Mouse (Mus musculus) neural tube, embryonic 14.5 days (tissue): ENCODE data around the gene Lpin3. TPM values are rescaled to one million over a fixed set of nuclear protein-coding genes. Genes with fewer than 3 reads are reported as not detected.

ENCODE experiments used
- ATAC-seq: fragments of 200-750 bp; cut with Nextera tagmentation; 2 replicates; pipeline ENCODE4 v1.8.0; 2017; ENCODE audit warnings: low read depth, mild to moderate bottlenecking, moderate TSS enrichment, moderate library complexity
- H3K27ac ChIP-seq: fragments of 300-500 bp; sonication (generic); 2 replicates; pipeline ENCODE4 v1.5.1; 2014; ENCODE audit warnings: low read depth, mild to moderate bottlenecking, control low read depth, low read length, moderate library complexity, mixed read lengths
- H3K27me3 ChIP-seq: fragments of 300-500 bp; sonication (generic); 2 replicates; pipeline ENCODE4 v1.6.1; 2014; ENCODE audit warnings: low read length; ENCODE audit not compliant: control insufficient read depth, insufficient read depth
- H3K36me3 ChIP-seq: fragments of 300-500 bp; sonication (generic); 2 replicates; pipeline ENCODE4 v1.6.1; 2014; ENCODE audit warnings: low read length, mixed read lengths; ENCODE audit not compliant: control insufficient read depth, insufficient read depth
- H3K4me1 ChIP-seq: fragments of 300-500 bp; sonication (generic); 2 replicates; pipeline ENCODE4 v1.6.1; 2014; ENCODE audit warnings: low read length; ENCODE audit not compliant: control insufficient read depth, insufficient read depth
- H3K4me2 ChIP-seq: fragments of 300-500 bp; sonication (generic); 2 replicates; pipeline ENCODE4 v1.6.1; 2014; ENCODE audit warnings: mild to moderate bottlenecking, low read depth, low read length, control low read depth
- H3K4me3 ChIP-seq: fragments of 300-500 bp; sonication (generic); 2 replicates; pipeline ENCODE4 v1.5.1; 2014; ENCODE audit warnings: low read depth, low read length, control low read depth, mixed read lengths
- H3K9ac ChIP-seq: fragments of 300-500 bp; sonication (generic); replicated peaks from 2 replicates; pipeline ENCODE4 v1.6.1; 2014; ENCODE audit warnings: low read depth, mild to moderate bottlenecking, control low read depth, low read length, mixed read lengths
- H3K9me3 ChIP-seq: fragments of 300-500 bp; sonication (generic); 2 replicates; pipeline ENCODE4 v1.6.1; 2016; ENCODE audit warnings: low read length; ENCODE audit not compliant: control insufficient read depth
- WGBS: fragments of 180-500 bp; shearing (Covaris S2); extraction: QIAGEN DNeasy Blood & Tissue Kit; methylation state at CpG from one replicate; pipeline ENCODE4 v1.1.7; 2014; 5-methylcytosine and 5-hydroxymethylcytosine counted together
- polyA plus RNA-seq: library from polyadenylated mRNA; unstranded; fragments of >200 nt; fragmentation: Nextera tagmentation; extraction: Ambion mirVana; gene quantifications from 2 replicates; pipeline ENCODE4 v1.2.1, GENCODE M21; 2014

The Lpin3 gene
- polyA plus RNA-seq, 1 experiment from 2014 or later = 0.43 TPM

- H3K4me3 ChIP-seq = no peak overlapping the region
- WGBS = 89% methylated on average over 1 of the region's 1 CpGs
- no peaks in the 10 kb centered on the region for H3K36me3 ChIP-seq
- H3K9ac ChIP-seq = no peak overlapping the region
- no peak overlapping the region for H3K27ac ChIP-seq
- H3K27me3 ChIP-seq = no peaks in the 10 kb centered on the region
- no peaks in the 10 kb centered on the region for H3K9me3 ChIP-seq
- H3K4me1 ChIP-seq = no peaks in the 10 kb centered on the region
- no peak for ATAC-seq
- H3K4me2 ChIP-seq = no peak overlapping the region
These were observed 16.4 kb upstream of the Lpin3 start for GRCm38 (mm10) chr2:160864112-160864511.

DNA sequence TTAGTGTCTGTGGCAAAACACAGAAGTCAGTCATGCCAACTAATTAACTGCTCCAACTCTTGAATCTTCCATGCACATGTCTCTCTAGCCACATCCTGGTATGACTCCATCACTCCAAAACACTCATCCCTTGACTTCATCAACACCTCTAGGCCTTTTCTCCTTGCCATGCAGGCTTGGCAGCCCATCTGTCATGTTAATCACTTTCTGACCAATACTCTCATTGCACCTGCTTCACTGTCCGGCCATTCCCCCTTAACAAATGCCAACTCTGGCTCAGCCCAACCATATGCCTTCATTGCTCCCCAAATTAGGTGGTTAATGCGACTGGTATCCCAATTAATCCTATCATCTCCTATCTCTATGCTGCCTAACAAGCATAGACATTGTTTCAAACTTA is 15.2 kb upstream of the Lpin3 start:
- Histone ChIP-seq H3K36me3 (no peaks in the 10 kb centered on the region), H3K27ac (no peak overlapping the region), H3K27me3 (no peaks in the 10 kb centered on the region), H3K4me3 (no peak overlapping the region), H3K9me3 (no peaks in the 10 kb centered on the region), H3K9ac (no peak overlapping the region), H3K4me1 (0 out of 2 replicates have a peak, but pooled peaks cover 4% of the 10 kb centered on the region), H3K4me2 (no peak overlapping the region)
- ATAC-seq = no peak
- WGBS = 68% methylated on average over 2 of the region's 2 CpGs

GRCm38 (mm10) chr2:160869446-160869845 is 11.0 kb upstream of the Lpin3 start:
- ATAC-seq = no peak
- Histone ChIP-seq H3K27me3 (no peaks in the 10 kb centered on the region), H3K27ac (no peak overlapping the region), H3K9ac (no peak overlapping the region), H3K4me3 (no peak overlapping the region), H3K36me3 (no peaks in the 10 kb centered on the region), H3K4me2 (no peak overlapping the region), H3K9me3 (no peaks in the 10 kb centered on the region), H3K4me1 (0 out of 2 replicates have a peak, but pooled peaks cover 7% of the 10 kb centered on the region)
- 76% methylated on average over 3 of the region's 3 CpGs for WGBS

GRCm38 (mm10) chr2:160871310-160871709 is 9.2 kb upstream of the Lpin3 start:
- H3K27me3 ChIP-seq = no peaks in the 10 kb centered on the region
- peak overlapping the region; percentile 7; the same call in 1 of the 2 replicates for H3K4me3 ChIP-seq
- 0 out of 2 replicates have a peak, but pooled peaks cover 7% of the 10 kb centered on the region for H3K4me1 ChIP-seq
- H3K9ac ChIP-seq = no peak overlapping the region
- no peaks in the 10 kb centered on the region for H3K36me3 ChIP-seq
- peak overlapping the region; percentile 35; the same call in 1 of the 2 replicates for H3K4me2 ChIP-seq
- 85% methylated on average over 3 of the region's 3 CpGs for WGBS
- H3K27ac ChIP-seq = no peak overlapping the region
- ATAC-seq = no peak
- H3K9me3 ChIP-seq = no peaks in the 10 kb centered on the region; the same call in 1 of the 2 replicates

GRCm38 (mm10) chr2:160872395-160872794 is 8.1 kb upstream of the Lpin3 start:
- H3K36me3 ChIP-seq = no peaks in the 10 kb centered on the region
- H3K4me3 ChIP-seq = peak overlapping the region; percentile 82
- H3K9me3 ChIP-seq = no peaks in the 10 kb centered on the region; the same call in 1 of the 2 replicates
- ATAC-seq = peak; percentile 92
- peak overlapping the region; percentile 96 for H3K9ac ChIP-seq
- 0 out of 2 replicates have a peak, but pooled peaks cover 7% of the 10 kb centered on the region for H3K4me1 ChIP-seq
- WGBS = under 1% methylated on average over 44 of the region's 47 CpGs
- H3K27ac ChIP-seq = peak overlapping the region; percentile 98
- no peaks in the 10 kb centered on the region for H3K27me3 ChIP-seq
- peak overlapping the region; percentile 53 for H3K4me2 ChIP-seq

DNA sequence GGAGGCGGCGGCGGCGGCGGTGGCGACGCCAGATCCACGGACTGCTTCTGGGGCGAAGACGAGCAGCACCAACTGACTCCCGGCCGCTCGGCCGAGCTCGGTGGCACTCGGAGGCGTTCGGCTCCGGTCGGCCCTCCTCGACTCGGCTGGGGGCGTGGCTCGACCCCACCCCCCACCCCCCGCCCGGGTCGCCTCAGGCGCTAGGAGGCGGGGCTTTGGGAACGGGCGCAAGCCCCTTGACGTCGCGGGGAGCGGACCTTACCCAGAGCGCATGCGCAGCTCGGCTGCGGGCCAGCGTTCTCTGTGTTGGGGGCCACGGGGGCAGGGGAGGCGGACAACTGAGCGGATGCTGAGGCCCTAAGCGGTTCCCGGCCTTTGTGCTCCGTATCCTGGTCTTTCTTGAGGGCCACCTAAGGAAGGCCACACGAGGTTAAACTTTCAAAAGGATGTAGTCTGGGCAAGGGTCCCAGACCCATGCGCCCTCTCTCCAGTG is 7.5 kb upstream of the Lpin3 start, which contains the start of gene Zhx3:
Gene Zhx3, minus strand, starts transcription at position 109 of the 493 bp plus-strand sequence.
- no peaks in the 10 kb centered on the region for H3K36me3 ChIP-seq
- H3K9ac ChIP-seq = peak within 1 kb of the TSS; percentile 96
- H3K4me3 ChIP-seq = peak within 1 kb of the TSS; percentile 82
- H3K9me3 ChIP-seq = no peaks in the 10 kb centered on the region; the same call in 1 of the 2 replicates
- 1% methylated on average over 38 of the region's 48 CpGs for WGBS
- peak within 1 kb of the TSS; percentile 53 for H3K4me2 ChIP-seq
- H3K27ac ChIP-seq = peak within 1 kb of the TSS; percentile 98
- no peaks in the 10 kb centered on the region for H3K27me3 ChIP-seq
- 0 out of 2 replicates have a peak, but pooled peaks cover 7% of the 10 kb centered on the region for H3K4me1 ChIP-seq
- peak; percentile 97 for ATAC-seq

DNA sequence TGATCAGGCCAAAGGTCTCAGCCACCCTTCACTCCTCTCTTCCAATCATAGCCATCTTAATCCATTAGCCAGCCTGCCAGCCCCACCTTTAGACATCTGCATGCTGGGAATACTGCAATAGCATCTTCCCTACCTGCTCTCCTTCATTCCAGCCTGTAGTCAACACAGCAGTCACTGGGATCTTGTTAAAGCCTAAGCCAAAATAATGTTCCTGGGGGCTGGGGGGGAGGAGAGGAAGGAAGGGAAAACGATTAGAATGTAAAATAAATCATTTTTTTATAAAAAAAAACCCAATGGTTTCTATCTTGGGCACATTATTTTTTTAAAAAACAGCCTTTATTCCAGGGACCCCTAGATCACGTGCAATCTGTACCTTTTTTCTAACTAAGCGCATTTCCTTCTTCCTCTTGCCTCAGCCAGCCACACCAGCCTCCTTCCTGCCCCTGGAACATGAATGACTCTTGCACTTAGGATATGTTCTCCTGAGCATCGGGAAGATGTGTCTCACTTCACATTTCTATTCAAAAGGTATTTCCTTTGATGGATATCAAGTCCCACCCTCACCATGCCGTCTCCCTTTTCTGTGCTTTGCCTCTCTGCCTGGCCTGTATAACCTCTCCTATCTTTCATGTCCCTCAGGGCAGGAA is 6.1 kb upstream of the Lpin3 start:
- Histone ChIP-seq H3K9ac (no peak overlapping the region), H3K36me3 (no peaks in the 10 kb centered on the region), H3K27ac (no peak overlapping the region), H3K27me3 (no peaks in the 10 kb centered on the region), H3K9me3 (no peaks in the 10 kb centered on the region; the same call in 1 of the 2 replicates), H3K4me3 (no peak overlapping the region), H3K4me1 (0 out of 2 replicates have a peak, but pooled peaks cover 7% of the 10 kb centered on the region), H3K4me2 (no peak overlapping the region)
- ATAC-seq = no peak
- WGBS = 88% methylated on average over 5 of the region's 5 CpGs

DNA sequence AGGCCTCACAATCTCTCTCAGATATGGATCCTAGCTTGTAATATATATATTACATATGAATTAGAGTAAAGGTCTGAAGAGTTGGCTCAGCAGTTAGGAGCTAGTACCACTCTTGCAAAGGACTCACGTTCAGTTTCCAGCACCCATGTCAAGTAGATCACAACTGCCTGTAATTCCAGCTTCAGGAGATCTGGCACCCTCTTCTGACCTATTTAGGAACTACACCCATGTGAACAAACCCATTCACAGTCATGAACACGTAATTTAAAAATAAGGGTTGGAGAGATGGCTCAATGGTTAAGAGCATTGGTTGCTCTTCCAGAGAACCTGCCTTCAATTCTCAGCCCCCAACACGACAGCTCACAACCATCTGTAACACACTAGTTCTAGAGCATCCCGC is 4.4 kb upstream of the Lpin3 start:
- no peak overlapping the region for H3K4me2 ChIP-seq
- no peak for ATAC-seq

GRCm38 (mm10) chr2:160881462-160882101 is 1.1 kb downstream of the Lpin3 start:
- no peaks in the 10 kb centered on the region for H3K27me3 ChIP-seq
- ATAC-seq = no peak
- H3K4me2 ChIP-seq = no peak overlapping the region
- H3K4me3 ChIP-seq = no peak overlapping the region
- H3K27ac ChIP-seq = no peak overlapping the region
- H3K9ac ChIP-seq = no peak overlapping the region
- H3K4me1 ChIP-seq = no peaks in the 10 kb centered on the region
- H3K9me3 ChIP-seq = no peaks in the 10 kb centered on the region
- no peaks in the 10 kb centered on the region for H3K36me3 ChIP-seq
- WGBS = 56% methylated on average over 6 of the region's 6 CpGs

More for the DNA sequence above, 4.4 kb upstream of the Lpin3 start:
- WGBS = 87% methylated on average over 4 of the region's 4 CpGs
- Histone ChIP-seq H3K9ac (no peak overlapping the region), H3K36me3 (no peaks in the 10 kb centered on the region), H3K27me3 (no peaks in the 10 kb centered on the region), H3K4me3 (no peak overlapping the region), H3K9me3 (no peaks in the 10 kb centered on the region; the same call in 1 of the 2 replicates), H3K27ac (no peak overlapping the region), H3K4me1 (0 out of 2 replicates have a peak, but pooled peaks cover 3% of the 10 kb centered on the region)
